Mouse (Mus musculus): Measurements from ENCODE around the gene Olfr564.

The Olfr564 gene

GRCm38 (mm10) chr7:102803180-102803579 lies at the start of gene Olfr564:
Gene Olfr564 (plus strand): TSS chr7:102803480.
- DNase-seq (ENCODE audit: low spot score): no peak

GRCm38 (mm10) chr7:102759266-102759665 lies 44.0 kb upstream of the Olfr564 start, which contains the start of the genes Olfr560 and Olfr78:
Gene Olfr560 (minus strand): TSS chr7:102759366.
Gene Olfr78 (minus strand): TSS chr7:102759471.
- DNase-seq (ENCODE audit: low spot score): no peak

GRCm38 (mm10) chr7:102770921-102771320 lies 32.4 kb upstream of the Olfr564 start, which contains the start of gene Olfr561:
Gene Olfr561 (plus strand): TSS chr7:102771221.
- DNase-seq (ENCODE audit: low spot score): no peak
